Mouse (Mus musculus): ENCODE data around the gene Mapk3. TPM values are rescaled to one million over a fixed set of nuclear protein-coding genes. Genes with fewer than 3 reads are reported as not detected.

Mapk3 gene
- polyA plus RNA-seq, 1 experiment from 2014 or later: 37.1 TPM

DNA sequence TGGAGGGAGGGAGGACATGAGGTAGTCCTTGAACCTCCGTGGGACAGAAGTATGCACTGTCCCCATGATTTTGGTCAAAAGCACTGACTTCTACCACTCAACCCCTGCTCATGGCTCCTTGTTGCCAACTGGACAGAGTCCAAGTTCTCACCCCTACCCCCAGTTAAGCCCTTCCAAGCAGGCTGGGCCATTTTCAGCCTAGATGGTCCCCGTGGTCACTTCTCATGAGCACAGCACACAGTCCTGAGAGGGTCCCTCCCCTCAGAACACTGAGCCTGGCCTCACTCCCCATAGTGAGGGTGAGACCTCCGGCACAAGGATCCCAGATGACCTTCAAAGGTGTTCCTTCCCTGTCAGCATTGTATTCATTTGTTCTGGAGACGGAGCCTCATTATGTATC is 29.7 kb downstream of the Mapk3 start:
- Histone ChIP-seq H3K36me3 (replicated peaks; ENCODE audit: control insufficient read depth, insufficient read depth, low read depth, low read length) (peaks cover 29% of the 10 kb centered on the region), H3K9me3 (replicated peaks; ENCODE audit: control insufficient read depth, low read length) (no peaks in the 10 kb centered on the region), H3K27ac (replicated peaks; ENCODE audit: low read depth, low read length) (no peak overlapping the region), H3K27me3 (ENCODE audit: control insufficient read depth, insufficient read depth, low read length) (no peaks in the 10 kb centered on the region), H3K9ac (replicated peaks; ENCODE audit: low read length) (no peak overlapping the region), H3K4me3 (ENCODE audit: low read depth, low read length) (no peak overlapping the region), H3K4me1 (ENCODE audit: control insufficient read depth, insufficient read depth, low read length) (no peaks in the 10 kb centered on the region; the same call in 1 of the 2 replicates), H3K4me2 (ENCODE audit: low read depth, low read length) (no peak overlapping the region)
- WGBS: 94% methylated on average over 4 of the region's 4 CpGs
- no peak for DNase-seq (ENCODE audit: low spot score)
- no peak for ATAC-seq (replicated peaks; ENCODE audit: insufficient number of reproducible peaks, low FRiP score, low TSS enrichment, low read depth)

GRCm38 (mm10) chr7:126791851-126792720 is 32.7 kb downstream of the Mapk3 start, which contains the start of gene Ppp4c:
Ppp4c (minus strand) TSS chr7:126792496.
- H3K27ac ChIP-seq (replicated peaks; ENCODE audit: low read depth, low read length): peak within 1 kb of the TSS; percentile 91
- H3K4me1 ChIP-seq (ENCODE audit: control insufficient read depth, insufficient read depth, low read length): no peaks in the 10 kb centered on the region; the same call in 1 of the 2 replicates
- peak within 1 kb of the TSS; percentile 87 for H3K9ac ChIP-seq (replicated peaks; ENCODE audit: low read length)
- no peaks in the 10 kb centered on the region for H3K9me3 ChIP-seq (replicated peaks; ENCODE audit: control insufficient read depth, low read length)
- ATAC-seq (replicated peaks; ENCODE audit: insufficient number of reproducible peaks, low FRiP score, low TSS enrichment, low read depth) (peak; percentile 87), DNase-seq (ENCODE audit: low spot score) (peak; percentile 99)
- H3K27me3 ChIP-seq (ENCODE audit: control insufficient read depth, insufficient read depth, low read length): no peaks in the 10 kb centered on the region
- under 1% methylated on average over 75 of the region's 83 CpGs for WGBS
- peaks cover 27% of the 10 kb centered on the region for H3K36me3 ChIP-seq (replicated peaks; ENCODE audit: control insufficient read depth, insufficient read depth, low read depth, low read length)
- peak within 1 kb of the TSS; percentile 79 for H3K4me3 ChIP-seq (ENCODE audit: low read depth, low read length)
- peak within 1 kb of the TSS; percentile 57 for H3K4me2 ChIP-seq (ENCODE audit: low read depth, low read length)

GRCm38 (mm10) chr7:126792721-126793443 is 33.5 kb downstream of the Mapk3 start:
- DNase-seq (ENCODE audit: low spot score) (no peak), ATAC-seq (replicated peaks; ENCODE audit: insufficient number of reproducible peaks, low FRiP score, low TSS enrichment, low read depth) (peak; percentile 22; the same call in 1 of the 2 replicates)
- H3K4me3 ChIP-seq (ENCODE audit: low read depth, low read length): peak overlapping the region; percentile 79
- no peaks in the 10 kb centered on the region for H3K27me3 ChIP-seq (ENCODE audit: control insufficient read depth, insufficient read depth, low read length)
- H3K27ac ChIP-seq (replicated peaks; ENCODE audit: low read depth, low read length): peak overlapping the region; percentile 91
- H3K4me1 ChIP-seq (ENCODE audit: control insufficient read depth, insufficient read depth, low read length): peaks cover 3% of the 10 kb centered on the region
- H3K36me3 ChIP-seq (replicated peaks; ENCODE audit: control insufficient read depth, insufficient read depth, low read depth, low read length): peaks cover 22% of the 10 kb centered on the region
- peak overlapping the region; percentile 57 for H3K4me2 ChIP-seq (ENCODE audit: low read depth, low read length)
- 24% methylated on average over 11 of the region's 11 CpGs for WGBS
- peak overlapping the region; percentile 47 for H3K9ac ChIP-seq (replicated peaks; ENCODE audit: low read length)
- H3K9me3 ChIP-seq (replicated peaks; ENCODE audit: control insufficient read depth, low read length): no peaks in the 10 kb centered on the region

- no peak for DNase-seq (ENCODE audit: low spot score)
- Histone ChIP-seq H3K4me2 (ENCODE audit: low read depth, low read length) (no peak overlapping the region), H3K9me3 (replicated peaks; ENCODE audit: control insufficient read depth, low read length) (no peaks in the 10 kb centered on the region), H3K27ac (replicated peaks; ENCODE audit: low read depth, low read length) (no peak overlapping the region), H3K4me3 (ENCODE audit: low read depth, low read length) (no peak overlapping the region), H3K9ac (replicated peaks; ENCODE audit: low read length) (no peak overlapping the region), H3K4me1 (ENCODE audit: control insufficient read depth, insufficient read depth, low read length) (peaks cover 3% of the 10 kb centered on the region), H3K36me3 (replicated peaks; ENCODE audit: control insufficient read depth, insufficient read depth, low read depth, low read length) (peaks cover 16% of the 10 kb centered on the region), H3K27me3 (ENCODE audit: control insufficient read depth, insufficient read depth, low read length) (no peaks in the 10 kb centered on the region)
- WGBS: 73% methylated on average over 4 of the region's 4 CpGs
- ATAC-seq (replicated peaks; ENCODE audit: insufficient number of reproducible peaks, low FRiP score, low TSS enrichment, low read depth): no peak
Observed at GRCm38 (mm10) chr7:126793456-126794270, 34.3 kb downstream of the Mapk3 start.

- 70% methylated on average over 4 of the region's 4 CpGs for WGBS
- no peaks in the 10 kb centered on the region for H3K27me3 ChIP-seq (ENCODE audit: control insufficient read depth, insufficient read depth, low read length)
- DNase-seq (ENCODE audit: low spot score) (no peak), ATAC-seq (replicated peaks; ENCODE audit: insufficient number of reproducible peaks, low FRiP score, low TSS enrichment, low read depth) (no peak)
- H3K4me1 ChIP-seq (ENCODE audit: control insufficient read depth, insufficient read depth, low read length): peaks cover 3% of the 10 kb centered on the region
- H3K36me3 ChIP-seq (replicated peaks; ENCODE audit: control insufficient read depth, insufficient read depth, low read depth, low read length): peaks cover 16% of the 10 kb centered on the region
- no peaks in the 10 kb centered on the region for H3K9me3 ChIP-seq (replicated peaks; ENCODE audit: control insufficient read depth, low read length)
- H3K4me3 ChIP-seq (ENCODE audit: low read depth, low read length): no peak overlapping the region
- H3K27ac ChIP-seq (replicated peaks; ENCODE audit: low read depth, low read length): no peak overlapping the region
- no peak overlapping the region for H3K4me2 ChIP-seq (ENCODE audit: low read depth, low read length)
- no peak overlapping the region for H3K9ac ChIP-seq (replicated peaks; ENCODE audit: low read length)
Observed at GRCm38 (mm10) chr7:126794271-126794605, 34.8 kb downstream of the Mapk3 start.

DNA sequence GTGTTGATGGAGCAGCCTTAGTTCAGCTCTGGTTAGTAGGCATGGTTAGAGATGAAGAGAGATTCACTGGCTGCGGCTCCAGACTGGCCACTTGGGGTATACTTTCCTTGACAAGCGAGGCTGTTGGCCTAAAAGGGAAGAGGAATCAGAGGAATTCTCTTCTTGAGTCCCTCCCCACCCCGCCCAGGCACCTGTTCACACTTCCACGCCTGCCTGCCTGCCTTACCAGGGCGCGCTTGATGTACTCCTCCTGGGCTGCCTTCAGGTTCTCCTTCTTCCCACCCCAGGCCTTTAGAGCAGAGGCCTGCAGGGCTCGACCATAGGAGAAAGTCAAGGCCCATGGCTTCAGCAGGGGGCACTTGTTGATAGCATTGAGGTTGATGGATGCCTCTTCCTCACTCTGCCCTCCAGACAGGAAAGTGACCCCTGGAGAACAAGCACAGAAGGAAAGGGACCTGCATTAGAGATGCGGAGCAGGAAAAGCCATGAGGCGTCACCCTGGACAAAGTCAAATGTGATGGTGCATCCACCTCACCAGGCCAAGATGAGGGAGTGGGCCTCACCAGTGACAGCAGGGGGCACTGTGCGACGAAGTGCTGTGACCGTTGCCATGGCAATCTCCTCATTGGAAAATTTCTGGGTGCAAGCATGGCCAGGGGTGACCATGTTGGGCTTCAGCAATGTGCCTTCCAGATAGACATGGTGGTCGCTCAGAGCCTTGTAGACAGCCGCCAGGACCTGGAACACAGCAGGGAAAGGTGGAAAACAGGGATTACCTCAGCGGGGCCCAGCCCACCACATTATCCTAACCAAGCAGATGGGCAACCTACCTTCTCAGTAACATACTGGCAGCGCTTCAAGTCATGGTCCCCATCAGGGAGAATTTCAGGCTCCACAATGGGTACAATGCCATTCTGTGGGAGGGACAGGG is 36.3 kb downstream of the Mapk3 start:
- no peak for DNase-seq (ENCODE audit: low spot score)
- 85% methylated on average over 16 of the region's 16 CpGs for WGBS
- Histone ChIP-seq H3K9ac (replicated peaks; ENCODE audit: low read length) (no peak overlapping the region), H3K4me2 (ENCODE audit: low read depth, low read length) (no peak overlapping the region), H3K36me3 (replicated peaks; ENCODE audit: control insufficient read depth, insufficient read depth, low read depth, low read length) (peaks cover 9% of the 10 kb centered on the region), H3K9me3 (replicated peaks; ENCODE audit: control insufficient read depth, low read length) (no peaks in the 10 kb centered on the region), H3K27ac (replicated peaks; ENCODE audit: low read depth, low read length) (no peak overlapping the region), H3K27me3 (ENCODE audit: control insufficient read depth, insufficient read depth, low read length) (no peaks in the 10 kb centered on the region), H3K4me3 (ENCODE audit: low read depth, low read length) (no peak overlapping the region), H3K4me1 (ENCODE audit: control insufficient read depth, insufficient read depth, low read length) (peaks cover 3% of the 10 kb centered on the region)
- no peak for ATAC-seq (replicated peaks; ENCODE audit: insufficient number of reproducible peaks, low FRiP score, low TSS enrichment, low read depth)

- H3K4me3 ChIP-seq (ENCODE audit: low read depth, low read length): no peak overlapping the region
- peaks cover 9% of the 10 kb centered on the region for H3K36me3 ChIP-seq (replicated peaks; ENCODE audit: control insufficient read depth, insufficient read depth, low read depth, low read length)
- DNase-seq (ENCODE audit: low spot score): peak; percentile 45
Observed at GRCm38 (mm10) chr7:126796350-126796932, 37.0 kb downstream of the Mapk3 start.

More at GRCm38 (mm10) chr7:126796350-126796932, 37.0 kb downstream of the Mapk3 start:
- no peak overlapping the region for H3K9ac ChIP-seq (replicated peaks; ENCODE audit: low read length)
- no peak overlapping the region for H3K4me2 ChIP-seq (ENCODE audit: low read depth, low read length)
- H3K27me3 ChIP-seq (ENCODE audit: control insufficient read depth, insufficient read depth, low read length): no peaks in the 10 kb centered on the region
- H3K9me3 ChIP-seq (replicated peaks; ENCODE audit: control insufficient read depth, low read length): no peaks in the 10 kb centered on the region
- no peak overlapping the region for H3K27ac ChIP-seq (replicated peaks; ENCODE audit: low read depth, low read length)
- H3K4me1 ChIP-seq (ENCODE audit: control insufficient read depth, insufficient read depth, low read length): peaks cover 3% of the 10 kb centered on the region
- ATAC-seq (replicated peaks; ENCODE audit: insufficient number of reproducible peaks, low FRiP score, low TSS enrichment, low read depth): no peak
- WGBS: 83% methylated on average over 8 of the region's 8 CpGs
